Mouse (Mus musculus) kidney, postnatal 25 days (tissue): ENCODE data around the gene Nup107.
"Not testable (repeated sequence)": the region's sequence is repeated elsewhere in the genome, so short reads cannot be mapped to it uniquely, and the experiment has no call there.

ENCODE experiments used
- DNase-seq, 2 experiments: peaks; one replicate each; pipeline ENCODE4 v3.0.0; 2021; ENCODE audit warnings: mixed read lengths in 2 of 2

The Nup107 gene

DNA sequence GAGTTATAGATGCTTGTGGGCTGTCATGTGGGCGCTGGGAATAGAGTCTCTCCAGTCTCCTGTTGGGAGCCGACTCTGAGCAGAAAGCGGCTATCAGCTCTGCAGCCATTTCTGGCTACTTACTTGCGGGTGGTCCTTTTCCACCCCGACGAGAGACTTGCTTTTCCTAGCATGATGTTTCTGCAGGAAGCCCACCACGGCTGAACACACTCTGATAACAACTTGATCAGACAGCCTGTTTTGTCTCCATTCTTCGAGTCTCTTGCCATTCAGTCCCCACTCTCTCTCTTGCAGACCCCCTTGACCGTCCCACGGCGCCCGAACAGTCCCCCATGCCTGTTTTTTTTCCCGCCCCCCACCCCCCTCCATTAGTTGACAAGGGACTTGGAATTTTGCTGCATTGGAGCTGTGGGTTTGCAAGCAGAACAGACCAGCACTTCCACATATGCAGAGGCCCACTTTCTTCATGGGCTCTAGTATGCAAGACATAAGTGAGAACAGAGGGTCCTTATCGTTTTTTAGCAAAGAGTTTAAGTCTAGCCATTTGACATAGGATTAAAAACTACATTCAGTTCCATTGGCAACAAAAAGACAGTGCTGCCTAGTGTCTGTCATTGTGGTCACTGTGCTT is 59.4 kb downstream of the Nup107 start:
- DNase-seq, result no peak

DNA sequence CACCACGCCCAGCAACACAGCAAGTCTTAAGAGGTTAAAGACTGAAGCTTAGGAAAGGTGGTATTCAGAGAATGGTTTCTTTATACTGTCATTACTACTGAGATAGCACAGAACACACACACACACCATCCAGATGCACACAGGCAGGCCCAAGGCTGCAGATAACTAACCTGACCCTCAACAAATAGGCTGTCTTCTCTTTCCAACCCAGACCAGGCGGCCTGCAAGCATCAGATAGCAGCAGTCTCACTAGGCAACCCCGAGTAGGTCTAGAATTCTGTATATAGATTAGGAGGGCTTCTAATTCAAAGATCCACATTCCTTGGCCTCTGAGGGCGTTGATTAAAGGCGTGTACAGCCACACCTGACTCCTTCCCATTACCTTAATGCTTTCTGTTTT is 60.3 kb downstream of the Nup107 start:
- no peak for DNase-seq

DNA sequence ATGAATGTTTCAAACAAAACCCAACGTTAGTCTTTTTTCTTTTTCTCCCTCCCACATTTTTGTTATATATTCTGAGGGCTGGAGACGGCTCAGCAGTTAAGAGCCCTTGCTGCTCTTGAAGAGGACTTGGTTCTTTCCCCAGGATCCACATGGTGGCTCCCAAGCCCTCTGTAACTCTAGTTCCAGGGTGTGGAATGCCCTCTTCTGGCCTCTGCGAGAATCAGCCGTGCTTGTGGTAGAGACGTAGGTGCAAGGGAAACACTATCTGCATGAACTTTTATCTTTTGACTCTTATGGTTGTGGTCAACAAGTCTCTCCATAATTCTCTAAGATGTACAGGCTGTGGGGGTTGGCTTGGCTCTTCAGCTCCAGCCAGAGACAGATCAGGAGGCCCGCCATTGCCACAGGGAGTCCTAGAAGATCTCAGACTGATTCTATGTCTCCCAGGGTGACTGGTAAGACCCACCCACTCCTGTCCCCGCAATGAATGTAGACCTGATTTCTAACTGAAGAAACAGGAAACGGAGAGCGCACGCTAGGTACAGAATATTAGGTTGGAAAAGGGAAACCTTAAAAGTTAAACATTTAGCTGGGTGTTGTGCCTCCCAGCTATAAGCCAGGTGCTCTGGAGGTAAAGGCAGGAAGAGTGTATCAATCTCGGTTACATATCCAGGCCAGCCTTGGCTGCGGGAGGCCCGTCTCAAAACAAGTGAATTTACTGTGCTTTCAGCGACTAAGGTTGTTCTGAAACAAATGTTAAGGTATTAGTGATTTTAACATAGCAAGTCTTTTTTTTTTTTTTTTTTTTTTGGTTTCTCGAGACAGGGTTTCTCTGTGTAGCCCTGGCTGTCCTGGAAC is 61.0 kb downstream of the Nup107 start:
- DNase-seq, result peak; percentile 80 to 88

DNA sequence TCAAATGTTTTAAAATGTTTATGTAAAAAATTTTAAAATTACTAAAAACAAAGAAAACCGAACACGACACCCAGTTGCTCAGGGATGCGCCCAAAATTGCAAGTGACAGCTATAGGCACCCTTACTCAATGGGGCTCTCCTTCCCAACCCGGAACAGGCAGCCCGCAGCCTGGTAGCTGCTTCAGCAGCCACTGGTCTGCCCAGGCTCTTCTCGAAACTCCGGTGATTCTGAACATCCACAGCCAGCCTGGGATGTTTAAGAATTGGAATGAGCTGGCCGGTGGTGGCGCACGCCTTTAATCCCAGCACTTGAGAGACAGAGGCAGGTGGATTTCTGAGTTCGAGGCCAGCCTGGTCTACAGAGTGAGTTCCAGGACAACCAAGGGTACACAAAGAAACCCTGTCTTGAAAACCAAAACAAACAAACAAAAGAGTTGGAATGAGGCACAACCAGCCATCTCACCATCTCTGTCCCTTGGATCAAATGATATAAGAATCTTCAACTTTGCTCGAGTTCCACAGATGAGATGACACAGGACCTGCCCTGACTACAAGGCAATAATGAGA is 61.8 kb downstream of the Nup107 start:
- DNase-seq, result no peak

DNA sequence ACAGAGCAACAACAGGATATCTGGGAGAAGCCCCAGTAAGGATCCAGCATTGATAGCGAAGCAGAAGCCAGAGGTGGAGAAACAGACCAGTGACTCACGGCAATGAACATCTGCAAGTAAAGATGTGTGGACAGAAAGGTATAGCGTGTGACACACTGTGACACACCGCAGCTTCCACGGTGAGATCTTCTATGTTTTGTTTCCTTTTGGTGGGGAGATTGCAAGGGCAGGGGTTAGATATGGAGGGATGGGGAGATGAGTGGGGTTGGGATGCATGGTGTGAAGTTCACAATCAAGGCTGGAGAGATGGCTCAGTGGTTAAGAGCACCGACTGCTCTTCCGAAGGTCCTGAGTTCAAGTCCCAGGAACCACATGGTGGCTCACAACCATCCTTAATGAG is 62.4 kb downstream of the Nup107 start:
- DNase-seq, result no peak

DNA sequence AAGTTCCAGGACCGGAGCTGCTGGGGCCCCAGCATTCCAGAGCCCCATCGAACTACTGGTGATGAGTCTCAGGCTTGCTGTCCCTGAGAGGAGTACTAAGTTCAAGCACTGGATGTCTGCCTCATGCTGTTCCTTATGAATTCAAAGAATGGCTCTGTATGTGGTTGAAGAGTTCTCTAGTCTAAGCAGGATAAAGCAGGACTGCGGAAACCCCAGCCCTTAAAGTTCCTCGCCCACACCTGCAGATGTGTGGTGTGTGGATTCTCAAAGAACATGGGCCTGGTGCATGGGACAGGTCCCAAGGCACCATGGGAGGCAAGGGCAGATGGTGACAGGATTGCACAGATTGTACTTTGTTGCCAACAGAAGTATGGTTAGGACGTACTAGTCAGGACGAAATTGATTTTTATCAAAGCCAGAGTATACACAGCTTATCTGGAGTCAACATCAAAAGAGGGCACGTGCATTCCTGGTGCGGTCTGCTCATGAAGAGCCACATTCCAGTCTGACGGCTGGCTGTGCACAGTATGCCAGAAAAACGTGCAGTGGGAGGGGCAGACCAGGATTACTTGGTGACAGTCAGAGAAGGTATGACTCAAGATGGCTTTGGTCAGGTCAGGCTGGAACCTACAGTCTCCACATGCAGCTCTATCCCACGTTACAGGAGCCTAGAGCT is 63.2 kb downstream of the Nup107 start:
- no peak for DNase-seq

DNA sequence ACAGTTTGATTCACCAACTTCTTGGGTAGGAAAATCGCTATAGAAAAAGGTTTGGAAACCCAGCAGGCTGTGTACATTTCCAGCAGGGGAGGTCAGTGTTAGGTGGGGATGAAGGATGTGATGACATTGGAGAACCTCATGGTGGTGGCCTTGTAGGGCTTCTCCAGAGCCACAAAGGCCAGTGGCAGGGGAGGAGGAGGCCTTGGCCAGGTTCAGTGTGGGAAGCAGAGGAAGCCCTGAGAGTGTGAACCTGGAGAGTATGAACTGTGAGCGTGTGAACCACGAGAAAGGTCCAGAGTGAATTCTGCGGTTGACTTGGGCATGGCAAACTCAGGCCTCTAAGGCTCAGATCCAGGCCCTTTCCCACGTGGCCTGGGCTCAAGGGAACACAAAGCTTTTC is 63.9 kb downstream of the Nup107 start:
- no peak for DNase-seq

DNA sequence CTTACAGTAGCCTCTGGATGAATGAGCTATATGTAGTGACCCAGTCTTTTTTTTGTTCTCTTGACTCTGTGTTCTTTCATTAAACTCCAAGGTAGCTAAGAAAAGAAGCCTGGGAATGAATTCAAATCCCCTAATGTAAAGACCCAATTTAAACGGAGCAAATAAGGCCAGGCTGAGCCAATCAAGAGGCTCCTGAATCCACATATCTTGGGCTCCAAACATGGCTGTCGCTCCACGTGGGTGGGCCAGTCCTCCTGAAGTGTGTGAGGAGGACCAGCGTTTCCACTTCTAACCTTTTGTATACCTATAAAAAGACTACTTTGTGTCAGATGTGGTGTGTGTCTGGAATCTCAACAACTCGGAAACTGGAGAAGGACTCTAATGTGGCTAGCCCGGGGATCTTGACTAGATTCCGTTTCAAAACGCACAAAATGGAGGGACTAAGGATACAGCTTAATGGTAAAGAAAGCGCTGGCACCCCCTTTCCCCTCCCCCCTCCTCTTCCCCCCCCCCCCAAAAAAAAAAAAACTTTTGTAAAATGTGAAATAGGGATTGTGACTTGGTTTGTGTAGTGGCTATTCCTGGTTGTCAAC is 64.9 kb downstream of the Nup107 start:
- no peak for DNase-seq

DNA sequence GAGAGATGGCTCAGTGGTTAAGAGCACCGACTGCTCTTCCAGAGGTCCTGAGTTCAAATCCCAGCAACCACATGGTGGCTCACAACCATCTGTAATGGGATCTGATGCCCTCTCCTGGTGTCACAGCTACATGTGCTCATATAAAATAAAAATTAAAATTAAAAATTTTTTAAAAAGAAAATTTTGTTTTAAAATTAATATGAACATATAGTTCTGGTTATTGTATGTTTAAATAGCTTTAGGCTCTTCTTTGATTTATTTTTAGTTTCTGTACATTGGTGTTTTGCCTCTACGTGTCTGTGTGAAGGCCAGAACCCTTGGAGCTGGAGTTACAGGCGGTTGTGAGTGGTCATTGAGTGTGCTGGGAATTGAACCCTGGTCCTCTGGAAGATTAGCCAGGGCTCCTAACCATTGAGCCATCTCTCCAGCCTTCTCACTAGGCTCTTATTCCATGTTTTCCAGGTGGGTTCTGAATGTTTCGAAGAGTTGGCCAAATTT is 65.6 kb downstream of the Nup107 start:
- no peak for DNase-seq

DNA sequence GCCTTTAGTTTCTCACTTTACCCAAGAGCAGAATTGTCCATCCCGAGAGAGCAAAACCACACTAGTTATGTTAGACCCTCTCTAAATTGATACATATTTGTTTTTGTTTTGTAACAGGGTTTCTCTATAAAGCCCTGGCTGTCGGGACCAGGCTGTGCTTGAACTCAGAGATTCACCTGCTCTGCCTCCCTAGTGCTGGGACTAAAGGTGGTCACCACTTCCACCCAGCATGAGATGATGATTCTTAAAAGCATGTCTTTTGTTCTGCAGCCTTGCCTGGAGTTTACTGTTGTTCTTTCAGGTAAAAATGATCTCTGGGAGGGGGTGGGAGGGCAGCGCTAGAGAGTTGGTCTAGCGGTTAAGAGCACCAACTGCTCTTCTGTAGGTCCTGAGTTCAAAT is 66.2 kb downstream of the Nup107 start:
- DNase-seq, result no peak

DNA sequence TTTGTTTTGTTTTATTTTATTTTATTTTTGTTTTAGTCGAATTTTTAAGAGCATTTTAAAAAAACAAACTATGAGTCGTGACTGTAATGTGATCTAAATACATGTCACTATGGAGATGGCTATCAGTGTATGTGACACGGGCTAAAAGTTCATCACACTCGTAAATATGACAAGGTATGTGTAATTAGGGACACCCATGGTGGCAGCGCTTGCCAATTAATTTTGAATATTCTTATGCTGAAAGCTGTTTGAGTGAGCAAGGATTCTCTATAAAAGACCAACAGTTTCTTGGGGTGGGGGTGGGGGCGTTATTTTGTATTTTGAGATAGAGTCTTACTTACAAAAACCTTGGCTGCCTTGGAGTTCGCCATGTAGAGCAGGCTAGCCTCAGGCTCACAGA is 66.8 kb downstream of the Nup107 start:
- no peak for DNase-seq

DNA sequence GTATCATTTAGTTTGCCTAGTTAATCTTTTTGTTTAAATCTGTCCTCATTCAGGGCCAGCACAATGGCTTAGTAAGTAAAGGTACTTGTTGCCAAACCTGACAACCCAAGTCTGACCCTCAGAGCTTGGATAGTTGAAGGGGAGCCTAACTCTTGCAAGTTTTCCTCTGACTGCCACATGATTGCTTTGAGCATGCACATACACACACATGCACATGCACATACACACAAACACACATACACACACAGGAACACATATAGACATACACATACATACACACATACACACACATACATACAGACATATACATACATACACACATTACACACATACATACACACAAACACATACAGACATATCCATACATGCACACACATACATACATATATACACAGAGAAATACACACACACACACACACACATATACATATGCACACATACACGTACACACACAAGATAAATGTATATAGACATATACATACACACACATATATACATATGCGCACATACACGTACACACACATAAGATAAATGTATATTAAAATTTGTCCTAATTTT is 67.6 kb downstream of the Nup107 start:
- no peak for DNase-seq

DNA sequence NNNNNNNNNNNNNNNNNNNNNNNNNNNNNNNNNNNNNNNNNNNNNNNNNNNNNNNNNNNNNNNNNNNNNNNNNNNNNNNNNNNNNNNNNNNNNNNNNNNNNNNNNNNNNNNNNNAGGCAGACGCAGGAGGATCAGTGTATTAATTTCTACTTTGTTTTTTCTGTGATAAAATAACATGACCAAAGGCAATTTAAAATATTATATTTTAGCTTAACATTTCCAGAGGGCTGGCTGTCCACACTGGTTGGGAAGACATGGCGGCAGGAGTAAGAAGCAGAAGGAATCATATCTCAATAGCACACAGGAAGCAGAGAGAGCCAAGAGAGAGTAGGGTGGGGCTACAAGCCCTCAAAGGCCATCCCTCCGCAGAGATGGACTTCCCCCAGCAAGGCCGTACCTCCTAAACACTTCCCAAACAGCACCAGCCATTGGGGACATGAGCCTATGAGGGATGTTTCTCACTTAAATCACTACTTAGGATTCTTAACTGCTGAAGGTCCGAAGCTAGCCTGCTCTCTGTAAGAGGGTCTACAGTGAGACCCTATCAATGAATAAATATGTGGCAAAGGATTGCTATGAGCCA is 68.3 kb downstream of the Nup107 start:
- DNase-seq, result no peak

DNA sequence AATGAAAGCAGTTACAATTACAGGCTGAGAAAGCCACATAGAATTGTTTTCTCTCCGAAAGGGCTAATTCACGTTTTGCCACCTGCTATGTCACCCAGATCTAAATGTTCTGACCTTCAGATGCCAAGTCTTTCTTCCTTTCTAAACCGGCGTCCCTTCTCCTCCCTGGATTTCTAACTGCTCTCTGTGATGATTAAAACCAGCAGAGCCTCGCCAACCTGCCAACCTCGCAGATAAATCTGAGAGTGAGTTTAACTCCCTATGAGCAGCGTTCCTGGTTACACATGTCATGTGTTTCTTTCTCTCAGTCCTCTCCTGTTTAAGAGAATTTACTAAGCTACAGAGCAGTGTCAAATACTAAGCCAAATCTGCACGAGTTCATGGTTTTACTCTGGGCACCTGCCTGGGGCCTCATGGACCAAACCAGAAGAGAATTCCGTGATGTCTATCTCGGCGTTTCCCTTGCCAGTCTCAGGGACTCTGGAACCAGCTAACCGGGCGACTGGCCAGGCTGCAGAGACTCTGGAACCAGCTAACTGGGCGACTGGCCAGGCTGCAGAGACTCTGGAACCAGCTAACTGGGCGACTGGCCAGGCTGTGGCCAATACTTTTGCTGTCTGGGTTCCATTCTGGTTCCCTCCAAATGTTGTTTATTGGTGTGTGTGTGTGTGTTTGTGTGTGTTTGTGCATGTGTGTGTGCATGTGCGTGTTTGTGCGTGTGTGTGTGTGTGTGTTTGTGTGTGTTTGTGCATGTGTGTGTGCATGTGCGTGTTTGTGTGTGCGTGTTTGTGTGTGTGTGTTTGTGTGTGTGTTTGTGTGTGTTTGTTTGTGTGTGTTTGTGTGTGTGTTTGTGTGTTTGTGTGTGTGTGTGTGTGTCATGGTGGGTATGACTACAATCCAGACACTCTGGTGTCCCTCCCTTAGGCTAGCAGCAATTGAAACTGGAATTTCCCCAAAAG is 74.1 kb downstream of the Nup107 start:
- DNase-seq, result peak; percentile 94 to 95

DNA sequence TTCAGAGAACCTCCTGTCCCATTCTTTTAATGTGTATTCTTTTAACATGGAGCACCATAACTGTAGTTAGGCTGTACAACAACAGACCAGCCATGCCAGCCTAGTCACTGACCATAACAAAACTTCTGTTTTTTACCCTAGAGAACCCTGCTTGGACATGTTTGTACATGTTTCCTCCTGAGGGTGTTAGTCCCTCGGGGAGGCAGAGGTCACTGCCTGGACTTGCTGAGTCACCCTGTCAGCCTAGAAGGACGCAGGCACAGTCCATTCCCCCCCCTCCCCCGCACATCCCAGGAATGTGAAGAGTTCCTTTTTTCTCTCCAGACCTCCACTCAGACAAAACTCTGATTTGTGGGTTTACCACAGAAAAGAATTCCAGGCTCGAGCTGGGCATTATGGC is 74.9 kb downstream of the Nup107 start:
- DNase-seq, result peak; percentile 80 to 90

DNA sequence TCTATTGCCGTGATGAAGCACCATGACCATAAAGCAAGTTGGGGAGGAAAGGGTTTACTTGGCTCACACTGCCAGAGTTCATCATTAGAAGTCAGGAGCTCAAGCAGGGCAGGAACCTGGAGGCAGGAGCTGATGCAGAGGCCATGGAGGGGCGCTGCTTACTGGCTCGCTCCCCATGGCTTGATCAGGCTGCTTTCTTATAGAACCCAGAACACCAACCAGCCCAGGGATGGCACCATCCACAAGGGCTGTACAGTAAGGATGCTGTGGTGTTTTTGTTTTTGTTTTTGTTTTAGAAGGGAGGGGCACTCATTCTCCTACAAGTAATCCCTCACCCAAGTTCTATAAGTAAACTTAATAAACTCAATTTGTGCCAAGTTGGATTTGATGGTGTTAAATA is 75.8 kb downstream of the Nup107 start:
- no peak for DNase-seq

DNA sequence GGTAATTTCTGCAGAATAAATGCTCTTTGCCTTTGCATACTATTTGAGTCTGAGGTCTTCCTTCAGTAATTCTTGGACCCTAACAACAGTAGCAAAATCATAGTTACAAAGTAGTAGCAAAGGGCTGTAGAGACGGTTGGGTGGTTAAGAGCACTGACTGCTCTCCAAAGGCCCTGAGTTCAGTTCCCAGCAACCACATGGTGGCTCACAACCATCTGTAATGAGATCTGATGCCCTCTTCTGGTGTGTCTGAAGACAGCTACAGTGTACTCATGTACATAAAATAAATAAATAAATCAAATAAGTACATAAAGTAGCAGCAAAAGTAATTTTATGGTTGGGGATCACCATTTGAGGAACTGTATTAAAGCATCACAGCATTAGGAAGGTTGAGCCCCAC is 76.9 kb downstream of the Nup107 start:
- DNase-seq, result not testable (repeated sequence)

DNA sequence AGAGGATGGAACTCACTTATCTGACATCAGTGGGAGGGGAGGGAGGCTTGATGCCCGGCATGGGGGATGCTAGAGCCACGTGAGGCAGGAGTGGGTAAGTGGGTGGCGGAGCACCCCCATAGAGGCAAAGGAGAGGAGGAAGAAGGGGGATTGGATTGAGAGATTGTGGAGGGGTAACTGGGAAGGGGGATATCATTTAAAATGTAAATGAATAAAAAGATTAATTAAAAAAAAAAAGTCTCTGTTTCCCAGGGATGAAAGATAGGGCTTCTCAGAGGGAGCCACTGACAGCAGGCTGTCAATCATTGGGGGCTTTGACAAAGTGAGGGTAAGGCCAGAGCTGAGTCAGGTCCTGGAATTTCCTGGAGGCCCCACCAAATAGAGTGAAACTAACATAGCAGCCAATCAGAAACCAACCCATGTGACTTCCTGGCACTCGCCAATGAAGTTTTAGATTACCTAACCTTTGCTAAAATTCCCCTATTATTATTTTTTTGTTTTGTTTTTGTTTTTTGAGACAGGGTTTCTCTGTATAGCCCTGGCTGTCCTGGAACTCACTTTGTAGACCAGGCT is 77.5 kb downstream of the Nup107 start:
- no peak for DNase-seq

DNA sequence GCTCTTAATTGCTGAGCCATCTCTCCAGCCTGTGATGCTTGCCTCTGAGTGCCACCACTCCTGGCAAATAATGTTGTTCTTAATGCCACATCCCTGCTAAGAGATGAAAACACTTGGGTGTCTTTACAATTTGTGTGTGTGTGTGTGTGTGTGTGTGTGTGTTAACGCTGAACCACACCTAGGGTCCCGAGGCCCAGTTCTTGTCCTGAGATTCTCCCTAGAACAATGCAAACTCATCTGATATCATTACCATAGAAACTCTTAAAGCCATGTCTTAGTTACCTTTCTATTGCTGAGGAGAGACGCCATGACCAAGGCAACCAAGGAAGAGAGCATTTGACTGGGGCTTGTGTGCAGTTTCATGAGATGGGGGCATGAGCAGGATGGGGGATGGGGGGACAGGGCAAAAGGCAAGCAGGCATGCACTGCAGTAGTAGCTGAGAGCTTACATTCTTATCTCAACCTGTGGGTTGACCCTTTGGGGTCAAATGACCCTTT is 78.4 kb downstream of the Nup107 start:
- DNase-seq, result no peak

DNA sequence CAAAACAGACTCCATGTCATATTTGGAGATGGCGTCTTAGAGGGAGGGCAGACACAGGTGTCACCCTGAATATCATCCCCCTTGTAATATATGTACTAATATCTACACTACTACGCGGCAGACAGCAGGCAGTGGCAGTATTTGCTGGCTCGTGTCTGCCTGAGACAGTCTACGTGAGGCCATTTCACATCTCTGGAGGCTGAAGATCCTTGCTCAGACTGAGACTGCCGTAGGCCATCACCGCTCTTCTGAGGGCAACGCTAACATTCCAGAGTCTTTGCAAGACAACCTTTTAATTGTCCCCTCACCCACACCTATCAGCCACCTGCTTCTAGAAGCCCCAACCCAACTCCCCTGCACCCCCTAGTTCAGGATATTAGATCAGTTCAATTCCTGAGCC is 79.0 kb downstream of the Nup107 start:
- no peak for DNase-seq

DNA sequence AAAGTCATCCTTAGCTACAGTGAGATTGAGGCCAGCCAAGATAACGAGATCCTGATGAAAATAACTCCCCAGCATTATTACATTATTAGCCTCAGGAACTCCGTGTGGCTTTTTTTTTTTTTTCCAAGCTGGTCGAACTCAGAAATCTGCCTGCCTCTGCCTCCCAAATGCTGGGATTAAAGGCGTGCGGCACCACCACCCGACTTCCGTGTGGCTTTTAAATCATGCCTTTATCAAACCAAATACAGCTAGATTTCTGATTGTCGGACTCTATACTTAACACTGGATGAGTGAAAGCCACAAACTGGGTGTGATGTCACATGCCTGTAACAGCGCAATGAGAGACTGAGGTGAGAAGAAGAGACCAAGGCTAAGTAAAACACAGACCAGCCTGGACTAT is 79.6 kb downstream of the Nup107 start:
- no peak for DNase-seq
